ENCODE assay signal across 14 mouse cellular contexts in genomic region chr16:90135580-90135979, GRCm38 (mm10). TPM values are rescaled to one million over a fixed set of nuclear protein-coding genes. Genes with fewer than 3 reads are reported as not detected.
A peak's percentile ranks its signal among the peaks of the same experiment; 100 is the strongest.
DNase-seq lines count a peak whose midpoint lies in the region; ATAC-seq and TF ChIP-seq lines count a peak whose summit lies in the region.
"Had no signal": no experiment of that assay in that cellular context is flagged by ENCODE, and none has a peak within 500 bp of the region (broad histone marks: within the 10 kb centered on the region; RNA-seq: fewer than 3 reads in every experiment).

No protein-coding gene starts in this region.

- H3K27ac ChIP-seq in forebrain, postnatal 0 days (ENCODE audit: low read depth, low read length): no peak overlapping the region
- no peak overlapping the region for H3K27ac ChIP-seq in forebrain, embryonic 12.5 days
- no peak overlapping the region for H3K27ac ChIP-seq in kidney, embryonic 16.5 days (ENCODE audit: low read length)
- H3K27ac ChIP-seq: hindbrain, embryonic 10.5 days; liver, embryonic 15.5 days had no signal

- H3K4me2 ChIP-seq in forebrain, postnatal 0 days (ENCODE audit: low read depth): no peak overlapping the region
- H3K4me2 ChIP-seq in forebrain, embryonic 12.5 days: no peak overlapping the region
- no peak overlapping the region for H3K4me2 ChIP-seq in kidney, embryonic 16.5 days (replicated peaks; ENCODE audit: low read depth, low read length)
- H3K4me2 ChIP-seq: liver, embryonic 15.5 days had no signal

- no peak for TF ChIP-seq POLR2A in lung, adult 2 months (IDR thresholded peaks at IDR 0.05; ENCODE audit: borderline replicate concordance, extremely low read depth, low read depth, low read length)

- no peak overlapping the region for H3K4me3 ChIP-seq in forebrain, postnatal 0 days (ENCODE audit: low read depth, low read length)
- H3K4me3 ChIP-seq in forebrain, embryonic 12.5 days (replicated peaks): no peak overlapping the region
- H3K4me3 ChIP-seq in lung, adult 2 months (replicated peaks; ENCODE audit: extremely low read depth, low read depth, low read length): no peak overlapping the region
- no peak overlapping the region for H3K4me3 ChIP-seq in kidney, embryonic 16.5 days (ENCODE audit: low read length)
- H3K4me3 ChIP-seq: hindbrain, embryonic 10.5 days; liver, embryonic 15.5 days; myocyte had no signal

- no peaks in the 10 kb centered on the region for H3K9me3 ChIP-seq in forebrain, postnatal 0 days (ENCODE audit: low read length)
- 0 out of 2 replicates have a peak, but pooled peaks cover 2% of the 10 kb centered on the region for H3K9me3 ChIP-seq in forebrain, embryonic 12.5 days
- no peaks in the 10 kb centered on the region for H3K9me3 ChIP-seq in kidney, embryonic 16.5 days (ENCODE audit: low read length)
- H3K9me3 ChIP-seq: liver, embryonic 15.5 days had no signal

- no peaks in the 10 kb centered on the region for H3K27me3 ChIP-seq in forebrain, postnatal 0 days (ENCODE audit: insufficient read depth, low read length)
- H3K27me3 ChIP-seq in forebrain, embryonic 12.5 days: peaks cover 8% of the 10 kb centered on the region; the same call in 1 of the 2 replicates
- no peaks in the 10 kb centered on the region for H3K27me3 ChIP-seq in kidney, embryonic 16.5 days (ENCODE audit: insufficient read depth, low read length)

- no peaks in the 10 kb centered on the region for H3K36me3 ChIP-seq in forebrain, postnatal 0 days (ENCODE audit: insufficient read depth)
- H3K36me3 ChIP-seq in forebrain, embryonic 12.5 days (replicated peaks): peaks cover 19% of the 10 kb centered on the region
- no peaks in the 10 kb centered on the region for H3K36me3 ChIP-seq in kidney, embryonic 16.5 days (ENCODE audit: insufficient read depth, low read length)
- H3K36me3 ChIP-seq: liver, embryonic 15.5 days had no signal

- no peak for ATAC-seq in forebrain, postnatal 0 days
- no peak for ATAC-seq in forebrain, embryonic 12.5 days (ENCODE audit: low FRiP score)
- peak; percentile 43; the same call in 1 of the 2 replicates for ATAC-seq in megakaryocyte progenitor cell, adult 5-6 weeks (replicated peaks; ENCODE audit: poor library complexity)
- ATAC-seq in kidney, embryonic 16.5 days (ENCODE audit: low FRiP score, low TSS enrichment): no peak

- no peak overlapping the region for H3K9ac ChIP-seq in forebrain, postnatal 0 days
- no peak overlapping the region for H3K9ac ChIP-seq in forebrain, embryonic 12.5 days
- H3K9ac ChIP-seq in kidney, embryonic 16.5 days (replicated peaks; ENCODE audit: low read length): no peak overlapping the region
- H3K9ac ChIP-seq: liver, embryonic 15.5 days had no signal

- DNase-seq in forebrain, postnatal 0 days: no peak
- DNase-seq in lung, adult 2 months: no peak
- no peak for DNase-seq in lung, postnatal 36 days
- peak; percentile 58 for DNase-seq in ES-CJ7 (ENCODE audit: low read depth, low spot score)
- no peak for DNase-seq in gastrocnemius, postnatal 10 days
- DNase-seq: cerebellum, adult 9-10 months; embryo, embryonic 11 days; kidney, adult 18-20 months had no signal

- H3K4me1 ChIP-seq in forebrain, postnatal 0 days (ENCODE audit: insufficient read depth): no peaks in the 10 kb centered on the region
- peaks cover 31% of the 10 kb centered on the region for H3K4me1 ChIP-seq in forebrain, embryonic 12.5 days
- H3K4me1 ChIP-seq in lung, adult 2 months (ENCODE audit: control insufficient read depth, insufficient read depth, low read length): no peaks in the 10 kb centered on the region
- peaks cover 11% of the 10 kb centered on the region for H3K4me1 ChIP-seq in kidney, embryonic 16.5 days (ENCODE audit: insufficient read depth, low read length)

- peak; percentile 44 for TF ChIP-seq CTCF in forebrain, postnatal 0 days (IDR thresholded peaks at IDR 0.05; ENCODE audit: low read depth)
- peak; percentile 31 for TF ChIP-seq CTCF in lung, adult 2 months (IDR thresholded peaks at IDR 0.05; ENCODE audit: insufficient read depth, low read length)

- 92% methylated on average over 3 of the region's 3 CpGs for WGBS in forebrain, postnatal 0 days
- WGBS in forebrain, embryonic 12.5 days: 88% methylated on average over 3 of the region's 3 CpGs
- 97% methylated on average over 3 of the region's 3 CpGs for WGBS in lung, adult 2 months
- WGBS in kidney, embryonic 16.5 days: 95% methylated on average over 3 of the region's 3 CpGs

RNA-seq across cellular contexts. Expression of gene Tiam1, which starts 8.0 kb away (rescaled TPM):
- total RNA-seq in forebrain, postnatal 0 days (2014; rRNA removed): 30.5 and 42.4 TPM in 2 replicates
- polyA plus RNA-seq in forebrain, postnatal 0 days (2015; fragmentation: Nextera tagmentation; extraction: Ambion mirVana): 9.8 and 20.5 TPM in 2 replicates
- polyA plus RNA-seq in forebrain, embryonic 12.5 days (2016; fragmentation: Nextera tagmentation; extraction: Ambion mirVana): 24.7 and 31.5 TPM in 2 replicates
- polyA plus RNA-seq in lung, adult 2 months (2012; rRNA removed): 7.1 and 14.6 TPM in 2 replicates
- total RNA-seq in megakaryocyte progenitor cell, adult 5-6 weeks (2015): 60.8 and 67.9 TPM in 2 replicates
- total RNA-seq in megakaryocyte progenitor cell, adult 5-6 weeks (2017): 52.8 and 58.4 TPM in 2 replicates
- total RNA-seq in gastrocnemius, postnatal 10 days (2021): 10 to 100 TPM in 1 of 2 experiments, 1 to 10 TPM in 1; 9.7 to 11.0 TPM
- 11.5 and 16.1 TPM in 2 replicates for polyA plus RNA-seq in kidney, embryonic 16.5 days (2015; fragmentation: Nextera tagmentation; extraction: Ambion mirVana)
